Mouse (Mus musculus): ENCODE data around the gene Mtfmt. TPM values are rescaled to one million over a fixed set of nuclear protein-coding genes. Genes with fewer than 3 reads are reported as not detected.
A peak's percentile ranks its signal among the peaks of the same experiment; 100 is the strongest.

Mtfmt gene
- polyA plus RNA-seq, 1 experiment from 2014 or later, result 17.3 TPM

- 81% methylated on average over 8 of the region's 8 CpGs for WGBS
- Histone ChIP-seq H3K27ac (no peak overlapping the region), H3K36me3 (peaks cover 85% of the 10 kb centered on the region), H3K27me3 (ENCODE audit: insufficient read depth, poor library complexity, severe bottlenecking) (no peaks in the 10 kb centered on the region), H3K4me3 (no peak overlapping the region), H3K4me1 (no peaks in the 10 kb centered on the region), H3K9me3 (no peaks in the 10 kb centered on the region)
- DNase-seq (ENCODE audit: low spot score), result no peak
These were observed 43.6 kb downstream of the Mtfmt start for GRCm38 (mm10) chr9:65479158-65479557.

- Histone ChIP-seq H3K27me3 (ENCODE audit: insufficient read depth, poor library complexity, severe bottlenecking) (no peaks in the 10 kb centered on the region), H3K4me3 (no peak overlapping the region), H3K27ac (no peak overlapping the region), H3K4me1 (no peaks in the 10 kb centered on the region), H3K36me3 (peaks cover 85% of the 10 kb centered on the region), H3K9me3 (no peaks in the 10 kb centered on the region)
- no peak for DNase-seq (ENCODE audit: low spot score)
- 75% methylated on average over 5 of the region's 5 CpGs for WGBS
These were observed 44.5 kb downstream of the Mtfmt start for GRCm38 (mm10) chr9:65480071-65480470.

- Histone ChIP-seq H3K9me3 (no peaks in the 10 kb centered on the region), H3K27me3 (ENCODE audit: insufficient read depth, poor library complexity, severe bottlenecking) (no peaks in the 10 kb centered on the region), H3K4me3 (no peak overlapping the region), H3K36me3 (peaks cover 24% of the 10 kb centered on the region), H3K27ac (no peak overlapping the region), H3K4me1 (no peaks in the 10 kb centered on the region)
- no peak for DNase-seq (ENCODE audit: low spot score)
- WGBS, result 81% methylated on average over 3 of the region's 3 CpGs
These were observed 55.9 kb downstream of the Mtfmt start for GRCm38 (mm10) chr9:65491476-65491875.

- Histone ChIP-seq H3K9me3 (no peaks in the 10 kb centered on the region), H3K27me3 (ENCODE audit: insufficient read depth, poor library complexity, severe bottlenecking) (no peaks in the 10 kb centered on the region), H3K4me3 (no peak overlapping the region), H3K27ac (no peak overlapping the region), H3K4me1 (no peaks in the 10 kb centered on the region), H3K36me3 (peaks cover 17% of the 10 kb centered on the region)
- DNase-seq (ENCODE audit: low spot score), result no peak
- 80% methylated on average over 2 of the region's 2 CpGs for WGBS
These were observed 56.8 kb downstream of the Mtfmt start for GRCm38 (mm10) chr9:65492351-65492750.

GRCm38 (mm10) chr9:65492851-65493250 is 57.3 kb downstream of the Mtfmt start:
- H3K27ac ChIP-seq, result no peak overlapping the region
- no peaks in the 10 kb centered on the region for H3K27me3 ChIP-seq (ENCODE audit: insufficient read depth, poor library complexity, severe bottlenecking)
- no peak for DNase-seq (ENCODE audit: low spot score)
- no peaks in the 10 kb centered on the region for H3K4me1 ChIP-seq
- no peak overlapping the region for H3K4me3 ChIP-seq
- WGBS, result 86% methylated on average over 4 of the region's 4 CpGs
- no peaks in the 10 kb centered on the region for H3K9me3 ChIP-seq
- H3K36me3 ChIP-seq, result peaks cover 12% of the 10 kb centered on the region; the same call in 1 of the 2 replicates

- DNase-seq (ENCODE audit: low spot score), result peak; percentile 84
- Histone ChIP-seq H3K4me1 (peaks cover 7% of the 10 kb centered on the region; the same call in 1 of the 2 replicates), H3K9me3 (no peaks in the 10 kb centered on the region), H3K27ac (no peak overlapping the region), H3K4me3 (no peak overlapping the region), H3K36me3 (no peaks in the 10 kb centered on the region), H3K27me3 (ENCODE audit: insufficient read depth, poor library complexity, severe bottlenecking) (peaks cover 8% of the 10 kb centered on the region)
- 52% methylated on average over 8 of the region's 8 CpGs for WGBS
These were observed 66.6 kb downstream of the Mtfmt start for GRCm38 (mm10) chr9:65502146-65502545.

Other genes with a start within 250 kb of the Mtfmt start
- 4.8 and 5.8 TPM in 2 replicates for gene Parp16, start 240.4 kb upstream of the Mtfmt start, polyA plus RNA-seq (2016; fragmentation: Nextera tagmentation; extraction: Ambion mirVana)
- gene Cilp, start 170.6 kb upstream of the Mtfmt start, polyA plus RNA-seq (2016; fragmentation: Nextera tagmentation; extraction: Ambion mirVana), result not detected in 2 replicates
- 43.0 and 43.5 TPM in 2 replicates for gene Clpx, start 141.5 kb upstream of the Mtfmt start, polyA plus RNA-seq (2016; fragmentation: Nextera tagmentation; extraction: Ambion mirVana)
- 5.6 and 7.8 TPM in 2 replicates for gene Pdcd7, start 89.7 kb upstream of the Mtfmt start, polyA plus RNA-seq (2016; fragmentation: Nextera tagmentation; extraction: Ambion mirVana)
- 0.27 and 0.38 TPM in 2 replicates for gene Ubap1l, start 74.7 kb upstream of the Mtfmt start, polyA plus RNA-seq (2016; fragmentation: Nextera tagmentation; extraction: Ambion mirVana)
- gene Kbtbd13, start 44.1 kb upstream of the Mtfmt start, polyA plus RNA-seq (2016; fragmentation: Nextera tagmentation; extraction: Ambion mirVana), result 1.4 and 2.1 TPM in 2 replicates
- 1.9 and 3.9 TPM in 2 replicates for gene Rasl12, start 37.3 kb upstream of the Mtfmt start, polyA plus RNA-seq (2016; fragmentation: Nextera tagmentation; extraction: Ambion mirVana)
- gene Slc51b, start 12.8 kb upstream of the Mtfmt start, polyA plus RNA-seq (2016; fragmentation: Nextera tagmentation; extraction: Ambion mirVana), result not detected in 2 replicates
- 66.7 and 71.1 TPM in 2 replicates for gene Spg21, start 25.2 kb downstream of the Mtfmt start, polyA plus RNA-seq (2016; fragmentation: Nextera tagmentation; extraction: Ambion mirVana)
- not detected in 2 replicates for gene Ankdd1a, start 84.4 kb downstream of the Mtfmt start, polyA plus RNA-seq (2016; fragmentation: Nextera tagmentation; extraction: Ambion mirVana)
- 12.8 and 14.2 TPM in 2 replicates for gene Plekho2, start 144.3 kb downstream of the Mtfmt start, polyA plus RNA-seq (2016; fragmentation: Nextera tagmentation; extraction: Ambion mirVana)
- 16.7 and 17.7 TPM in 2 replicates for gene Pif1, start 151.4 kb downstream of the Mtfmt start, polyA plus RNA-seq (2016; fragmentation: Nextera tagmentation; extraction: Ambion mirVana)
- gene Rbpms2, start 193.9 kb downstream of the Mtfmt start, polyA plus RNA-seq (2016; fragmentation: Nextera tagmentation; extraction: Ambion mirVana), result 117 and 179 TPM in 2 replicates
- gene Oaz2, start 232.2 kb downstream of the Mtfmt start, polyA plus RNA-seq (2016; fragmentation: Nextera tagmentation; extraction: Ambion mirVana), result 268 and 288 TPM in 2 replicates

All from heart, embryonic 10.5 days (tissue).